Mouse (Mus musculus) heart, postnatal 0 days (tissue): ENCODE measurements around the gene Ubr2. TPM values are rescaled to one million over a fixed set of nuclear protein-coding genes. Genes with fewer than 3 reads are reported as not detected.

Experiments used
- ATAC-seq: fragments of 200-750 bp; cut with Nextera tagmentation; 2 replicates; pipeline ENCODE4 v1.8.0; 2017; ENCODE audit warnings: low read depth, moderate number of reproducible peaks, moderate library complexity; ENCODE audit not compliant: insufficient read depth
- DNase-seq: peaks from one replicate; pipeline ENCODE4 v3.0.0-alpha.2; 2016; ENCODE audit warnings: low spot score
- H3K27ac ChIP-seq: fragments of 300-500 bp; sonication (generic); 2 replicates; pipeline ENCODE4 v1.5.1; 2014; ENCODE audit warnings: low read depth, mild to moderate bottlenecking
- H3K27me3 ChIP-seq: fragments of 300-500 bp; sonication (generic); 2 replicates; pipeline ENCODE4 v1.6.1; 2014; ENCODE audit warnings: low read length, mixed read lengths; ENCODE audit not compliant: control insufficient read depth, insufficient read depth
- H3K36me3 ChIP-seq: fragments of 300-500 bp; sonication (generic); replicated peaks from 2 replicates; pipeline ENCODE4 v1.6.1; 2014; ENCODE audit warnings: low read length, mixed read lengths; ENCODE audit not compliant: control insufficient read depth, insufficient read depth
- H3K4me1 ChIP-seq: fragments of 300-500 bp; sonication (generic); 2 replicates; pipeline ENCODE4 v1.6.1; 2014; ENCODE audit warnings: antibody characterized with exemption; ENCODE audit not compliant: control insufficient read depth, insufficient read depth
- H3K4me2 ChIP-seq: fragments of 300-500 bp; sonication (generic); 2 replicates; pipeline ENCODE4 v1.6.1; 2014; ENCODE audit warnings: low read depth, mild to moderate bottlenecking, low read length, moderate library complexity
- H3K4me3 ChIP-seq: fragments of 300-500 bp; sonication (generic); 2 replicates; pipeline ENCODE4 v1.5.1; 2014; ENCODE audit warnings: low read depth, low read length
- H3K9ac ChIP-seq: fragments of 300-500 bp; sonication (generic); replicated peaks from 2 replicates; pipeline ENCODE4 v1.6.1; 2014; ENCODE audit warnings: low read depth, low read length, mixed read lengths
- H3K9me3 ChIP-seq: fragments of 300-500 bp; sonication (generic); replicated peaks from 2 replicates; pipeline ENCODE4 v1.6.1; 2016; ENCODE audit warnings: low read length; ENCODE audit not compliant: control insufficient read depth
- CTCF ChIP-seq: IDR thresholded peaks from 2 replicates; pipeline ENCODE4 v1.5.1; 2016; ENCODE audit warnings: antibody characterized with exemption, control low read depth, low read depth
- EP300 ChIP-seq: IDR thresholded peaks from 2 replicates; pipeline ENCODE4 v1.6.1; 2016; ENCODE audit warnings: antibody characterized with exemption, low read depth
- WGBS: fragments of 180-500 bp; shearing (Covaris S2); extraction: QIAGEN DNeasy Blood & Tissue Kit; methylation state at CpG from one replicate; pipeline ENCODE4 v1.1.7; 2014; 5-methylcytosine and 5-hydroxymethylcytosine counted together
- polyA plus RNA-seq: library from polyadenylated mRNA; unstranded; fragments of >200 nt; fragmentation: Nextera tagmentation; extraction: Ambion mirVana; gene quantifications from 2 replicates; pipeline ENCODE4 v1.2.1, GENCODE M21; 2015
- total RNA-seq: library from RNA; depleted of rRNA; stranded (reverse); fragments of >200 nt; gene quantifications from 2 replicates; pipeline ENCODE4 v1.2.3, GENCODE M21; 2014; ENCODE audit warnings: low replicate concordance

The Ubr2 gene
- total and polyA plus RNA-seq, 2 experiments from 2014 or later = 10.8 to 37.4 TPM

DNA sequence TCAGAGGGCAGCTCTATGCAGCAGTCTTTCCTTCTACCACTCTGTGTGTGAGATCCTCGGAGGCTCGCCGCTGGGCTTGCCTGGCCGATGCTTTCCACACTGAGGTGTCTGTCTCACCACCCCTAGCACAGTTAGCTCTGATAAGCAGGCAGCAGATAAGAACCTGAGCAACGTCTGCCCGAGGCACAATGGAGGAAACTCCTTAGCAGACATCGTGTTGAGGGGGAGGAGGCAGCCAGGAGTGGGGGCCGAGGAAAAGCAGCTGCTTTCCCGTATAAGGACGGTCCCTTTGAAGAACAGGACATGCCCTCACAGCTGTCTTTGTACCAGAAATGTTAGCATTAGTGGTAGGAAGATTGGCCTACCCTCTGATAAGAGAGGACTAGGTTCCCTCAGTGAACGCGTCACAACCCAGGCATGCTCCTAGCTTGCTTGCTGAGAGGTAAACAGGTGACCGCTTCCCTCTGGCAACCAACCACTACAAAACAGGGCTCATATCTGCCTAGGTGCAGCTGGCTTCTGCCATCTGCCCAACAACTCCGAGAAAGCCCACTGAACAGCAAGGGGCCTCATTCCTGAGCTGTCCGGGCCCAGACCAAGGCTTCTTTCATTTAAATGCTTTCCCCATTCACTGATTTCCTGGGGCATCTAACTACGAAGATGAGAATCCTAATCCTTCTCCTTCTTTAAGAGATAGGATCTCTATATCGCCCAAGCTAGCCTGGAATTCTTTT lies 124.3 kb downstream of the Ubr2 start:
- no peak overlapping the region for H3K4me3 ChIP-seq
- DNase-seq (no peak), ATAC-seq (no peak)
- no peak overlapping the region for H3K27ac ChIP-seq
- H3K9ac ChIP-seq = no peak overlapping the region
- H3K4me1 ChIP-seq = peaks cover 8% of the 10 kb centered on the region
- no peak overlapping the region for H3K4me2 ChIP-seq
- no peaks in the 10 kb centered on the region for H3K36me3 ChIP-seq
- H3K27me3 ChIP-seq = no peaks in the 10 kb centered on the region
- 27% methylated on average over 17 of the region's 17 CpGs for WGBS
- TF ChIP-seq EP300 (no peak), CTCF (no peak)
- H3K9me3 ChIP-seq = no peaks in the 10 kb centered on the region

DNA sequence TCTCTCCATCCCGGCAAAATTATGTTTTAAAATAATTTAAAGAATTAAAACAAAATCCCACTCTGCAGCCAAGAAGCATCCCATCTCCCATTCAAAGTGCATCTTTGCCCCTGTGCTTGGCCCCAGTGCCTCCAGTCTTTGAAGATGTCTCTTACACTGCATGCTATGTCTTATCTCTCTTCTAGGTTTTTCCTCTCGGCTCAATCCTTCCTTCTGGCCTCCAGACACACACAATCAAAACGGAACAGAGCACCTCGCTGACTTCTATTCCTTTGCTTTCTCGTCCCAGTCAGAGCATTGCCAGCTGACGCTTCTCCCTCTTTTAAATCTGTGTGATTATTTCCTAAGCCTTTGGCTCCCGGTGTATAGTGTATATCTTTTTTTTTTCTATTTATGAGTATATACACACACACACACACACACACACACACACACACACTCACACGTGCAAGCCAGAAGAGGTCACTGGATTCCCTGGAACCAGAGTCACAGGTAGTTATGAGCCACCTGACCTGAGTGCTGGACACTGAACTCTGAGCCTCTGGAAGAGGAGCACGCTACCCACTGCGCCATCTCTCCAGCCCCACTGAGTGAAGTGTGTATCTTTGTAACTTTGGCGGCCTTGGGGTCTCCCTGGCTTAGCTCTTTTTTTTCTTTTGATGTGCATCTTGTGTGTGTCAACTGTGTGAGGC lies 125.0 kb downstream of the Ubr2 start:
- H3K27me3 ChIP-seq = no peaks in the 10 kb centered on the region

DNA sequence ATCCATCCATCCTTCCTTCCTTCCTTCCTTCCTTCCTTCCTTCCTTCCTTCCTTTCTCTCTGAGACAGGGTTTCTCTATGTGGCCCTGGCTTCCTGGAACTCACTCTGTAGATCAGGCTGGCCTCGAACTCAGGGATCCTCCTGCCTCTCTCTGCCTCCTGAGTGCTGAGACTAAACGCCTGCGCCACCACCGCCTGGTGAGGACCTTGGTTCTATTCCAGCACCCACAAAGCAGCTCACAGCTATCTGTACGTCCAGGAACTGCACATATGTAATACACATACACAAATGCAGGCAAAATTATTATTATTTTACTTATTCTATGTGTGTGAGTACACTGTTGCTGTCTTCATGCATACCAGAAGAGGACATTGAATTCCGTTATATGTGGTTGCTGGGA lies 125.6 kb downstream of the Ubr2 start:
- ATAC-seq (no peak), DNase-seq (no peak)
- H3K9ac ChIP-seq = no peak overlapping the region
- no peaks in the 10 kb centered on the region for H3K9me3 ChIP-seq
- peaks cover 8% of the 10 kb centered on the region for H3K4me1 ChIP-seq
- H3K27ac ChIP-seq = no peak overlapping the region
- H3K4me2 ChIP-seq = no peak overlapping the region
- H3K27me3 ChIP-seq = no peaks in the 10 kb centered on the region
- WGBS = 90% methylated on average over 6 of the region's 6 CpGs
- no peaks in the 10 kb centered on the region for H3K36me3 ChIP-seq
- TF ChIP-seq CTCF = no peak
- TF ChIP-seq EP300 = no peak
- H3K4me3 ChIP-seq = no peak overlapping the region

More for the DNA sequence above, 125.0 kb downstream of the Ubr2 start:
- Histone ChIP-seq H3K36me3 (no peaks in the 10 kb centered on the region), H3K9me3 (no peaks in the 10 kb centered on the region), H3K4me3 (no peak overlapping the region), H3K4me1 (peaks cover 8% of the 10 kb centered on the region), H3K4me2 (no peak overlapping the region), H3K27ac (no peak overlapping the region), H3K9ac (no peak overlapping the region)
- no peak for TF ChIP-seq EP300
- no peak for TF ChIP-seq CTCF
- DNase-seq = no peak
- 53% methylated on average over 11 of the region's 11 CpGs for WGBS
- no peak for ATAC-seq

DNA sequence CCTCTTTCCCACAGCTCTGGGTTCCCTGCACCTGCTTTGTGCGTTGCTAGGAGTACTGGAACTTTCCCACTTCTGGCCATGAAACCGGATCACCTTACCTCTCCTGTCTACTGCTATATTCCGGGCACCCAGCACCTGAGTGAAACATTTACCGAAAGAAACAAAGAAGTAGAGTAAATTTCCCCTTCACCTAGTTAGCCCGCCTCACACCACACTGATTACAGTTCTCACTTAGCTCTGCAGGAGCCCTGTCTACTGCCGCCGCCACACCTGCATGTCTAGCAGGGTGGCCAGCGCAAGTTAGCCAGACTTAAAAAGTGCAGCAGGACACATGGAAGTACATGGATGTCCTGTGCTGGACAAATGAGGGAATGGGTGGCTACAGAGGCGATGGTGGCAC lies 127.2 kb downstream of the Ubr2 start:
- no peak for DNase-seq
- Histone ChIP-seq H3K9me3 (no peaks in the 10 kb centered on the region), H3K4me3 (no peak overlapping the region), H3K36me3 (no peaks in the 10 kb centered on the region), H3K4me2 (no peak overlapping the region), H3K27me3 (no peaks in the 10 kb centered on the region), H3K9ac (no peak overlapping the region), H3K27ac (no peak overlapping the region), H3K4me1 (peaks cover 8% of the 10 kb centered on the region)
- no peak for ATAC-seq
- 88% methylated on average over 9 of the region's 9 CpGs for WGBS
- TF ChIP-seq CTCF (no peak), EP300 (no peak)

DNA sequence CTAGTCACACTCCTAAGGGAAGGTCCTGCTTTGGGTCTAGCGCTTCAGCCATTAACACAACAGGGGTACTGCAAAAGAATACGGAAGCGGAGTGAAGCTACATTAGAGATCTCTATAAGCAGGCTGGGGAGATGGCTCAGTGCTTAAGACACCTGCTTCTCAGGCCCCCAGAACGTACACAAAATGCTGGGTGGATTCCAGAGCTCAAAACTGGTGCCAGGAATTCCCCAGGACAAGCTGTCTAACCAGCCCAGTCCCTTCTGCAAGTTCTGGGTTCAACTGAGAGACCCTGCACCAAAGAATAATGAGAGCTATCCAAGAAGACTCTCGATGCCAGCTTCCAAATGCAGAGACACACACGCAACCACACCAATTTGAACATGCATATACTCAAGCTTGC lies 128.6 kb downstream of the Ubr2 start:
- 80% methylated on average over 6 of the region's 6 CpGs for WGBS
- no peak overlapping the region for H3K4me3 ChIP-seq
- ATAC-seq = no peak

More for the DNA sequence above, 128.6 kb downstream of the Ubr2 start:
- peaks cover 8% of the 10 kb centered on the region for H3K4me1 ChIP-seq
- H3K27ac ChIP-seq = no peak overlapping the region
- no peak overlapping the region for H3K9ac ChIP-seq
- H3K9me3 ChIP-seq = no peaks in the 10 kb centered on the region
- H3K4me2 ChIP-seq = no peak overlapping the region
- H3K27me3 ChIP-seq = no peaks in the 10 kb centered on the region
- no peaks in the 10 kb centered on the region for H3K36me3 ChIP-seq
- no peak for DNase-seq
- TF ChIP-seq EP300 (no peak), CTCF (no peak)
